Mouse (Mus musculus) adrenal gland, adult 18-20 months (tissue): ENCODE measurements at regions not wholly inside any gene's neighbourhood (a gene's known extent, or its start where the extent isn't known, plus 50 kb on each side); places are given as distances from the start of the nearest gene placed in this dataset.
A peak's percentile ranks its signal among the peaks of the same experiment; 100 is the strongest.
"Not testable (repeated sequence)": the region's sequence is repeated elsewhere in the genome, so short reads cannot be mapped to it uniquely, and the experiment has no call there.

Experiments used
- DNase-seq, 2 experiments: peaks; one replicate each; pipeline ENCODE4 v3.0.0; 2021 to 2022; ENCODE audit warnings: low spot score in 2 of 2

GRCm38 (mm10) chr13:69129056-69129620 lies 129.8 kb upstream of the Adcy2 start:
- DNase-seq, result no peak

GRCm38 (mm10) chr13:69127522-69127921 lies 128.2 kb upstream of the Adcy2 start:
- DNase-seq, result no peak

- DNase-seq, result not testable (repeated sequence)
Observed at GRCm38 (mm10) chr13:69118743-69119142, 119.4 kb upstream of the Adcy2 start.

- DNase-seq, result no peak
Observed at GRCm38 (mm10) chr13:69109168-69109567, 109.8 kb upstream of the Adcy2 start.

- peak; percentile 25 to 40 for DNase-seq
Observed at GRCm38 (mm10) chr13:69086613-69087012, 87.3 kb upstream of the Adcy2 start.

GRCm38 (mm10) chr13:69070336-69070735 lies 71.0 kb upstream of the Adcy2 start:
- no peak for DNase-seq

- DNase-seq, result no peak
Observed at GRCm38 (mm10) chr13:69069817-69070216, 70.5 kb upstream of the Adcy2 start.

GRCm38 (mm10) chr13:69066636-69067035 lies 67.3 kb upstream of the Adcy2 start:
- no peak for DNase-seq

GRCm38 (mm10) chr13:69065285-69065684 lies 65.9 kb upstream of the Adcy2 start:
- no peak for DNase-seq

GRCm38 (mm10) chr13:69062692-69063233 lies 63.4 kb upstream of the Adcy2 start:
- no peak for DNase-seq

GRCm38 (mm10) chr13:69061436-69061835 lies 62.1 kb upstream of the Adcy2 start:
- no peak for DNase-seq
